Mouse (Mus musculus) kidney, adult 2 months (tissue): ENCODE data around the gene S100a7a. TPM values are rescaled to one million over a fixed set of nuclear protein-coding genes. Genes with fewer than 3 reads are reported as not detected.

Experiments used
- DNase-seq: peaks from one replicate; pipeline ENCODE4 v3.0.0; 2021
- H3K27ac ChIP-seq: fragments of 200-500 bp; 2 replicates; pipeline ENCODE4 v1.5.1; 2012; ENCODE audit warnings: low read depth, low read length, control low read depth, inconsistent platforms; ENCODE audit not compliant: insufficient read depth
- H3K27me3 ChIP-seq: fragments of 200-500 bp; replicated peaks from 2 replicates; pipeline ENCODE4 v1.6.1; 2012; ENCODE audit warnings: mild to moderate bottlenecking, moderate library complexity, low read length, inconsistent platforms; ENCODE audit not compliant: control insufficient read depth, insufficient read depth
- H3K36me3 ChIP-seq: fragments of 200-500 bp; 2 replicates; pipeline ENCODE4 v1.6.1; 2012; ENCODE audit warnings: mild to moderate bottlenecking, moderate library complexity, low read length, inconsistent platforms; ENCODE audit not compliant: control insufficient read depth, insufficient read depth
- H3K4me1 ChIP-seq: fragments of 200-500 bp; 2 replicates; pipeline ENCODE4 v1.6.1; 2011; ENCODE audit warnings: low read length; ENCODE audit not compliant: control insufficient read depth, insufficient read depth
- H3K4me3 ChIP-seq: fragments of 200-500 bp; 2 replicates; pipeline ENCODE4 v1.5.1; 2011; ENCODE audit warnings: mild to moderate bottlenecking, low read depth, low read length, control low read depth; ENCODE audit not compliant: insufficient read depth
- CTCF ChIP-seq: fragments of 200-500 bp; conservative IDR thresholded peaks from 2 replicates; pipeline ENCODE4 v1.5.1; 2011; ENCODE audit warnings: low read depth, mild to moderate bottlenecking, control low read depth, low read length, moderate library complexity, mixed read lengths; ENCODE audit not compliant: insufficient read depth, insufficient read length
- POLR2A ChIP-seq: fragments of 200-500 bp; IDR thresholded peaks from one replicate; pipeline ENCODE4 v1.6.1; 2011; ENCODE audit warnings: low read depth, low read length, control low read depth
- WGBS: fragments of 180-500 bp; shearing (Covaris S2); methylation state at CpG from one replicate; pipeline ENCODE4 v1.1.7; 2018; 5-methylcytosine and 5-hydroxymethylcytosine counted together
- polyA plus RNA-seq: library from polyadenylated mRNA; depleted of rRNA; stranded (reverse); fragments of >200 nt; gene quantifications from 2 replicates; pipeline ENCODE4 v1.2.3, GENCODE M21; 2012; rRNA removed

Gene S100a7a
- polyA plus RNA-seq, 1 experiment = 0.11 TPM

DNA sequence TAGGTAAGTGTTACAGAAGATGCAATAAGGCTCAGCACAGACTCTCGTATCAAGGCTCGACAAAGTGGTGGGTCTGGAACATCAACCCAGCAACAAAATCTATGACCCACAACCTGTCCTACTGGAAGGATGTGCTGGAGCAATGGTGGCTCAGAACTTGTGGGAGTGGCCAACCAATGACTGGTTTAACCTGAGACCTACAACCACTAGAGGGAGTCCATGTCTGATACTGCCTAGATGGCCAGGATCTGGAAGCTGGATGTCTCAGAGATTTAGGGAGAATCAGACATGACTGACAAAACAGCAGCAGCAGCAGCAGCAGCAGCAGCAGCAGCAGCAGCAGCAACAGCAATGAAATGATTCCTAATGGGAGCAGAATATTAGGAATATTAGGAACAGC is 10.4 kb downstream of the S100a7a start:
- 82% methylated on average over 2 of the region's 2 CpGs for WGBS
- H3K27ac ChIP-seq = no peak overlapping the region

DNA sequence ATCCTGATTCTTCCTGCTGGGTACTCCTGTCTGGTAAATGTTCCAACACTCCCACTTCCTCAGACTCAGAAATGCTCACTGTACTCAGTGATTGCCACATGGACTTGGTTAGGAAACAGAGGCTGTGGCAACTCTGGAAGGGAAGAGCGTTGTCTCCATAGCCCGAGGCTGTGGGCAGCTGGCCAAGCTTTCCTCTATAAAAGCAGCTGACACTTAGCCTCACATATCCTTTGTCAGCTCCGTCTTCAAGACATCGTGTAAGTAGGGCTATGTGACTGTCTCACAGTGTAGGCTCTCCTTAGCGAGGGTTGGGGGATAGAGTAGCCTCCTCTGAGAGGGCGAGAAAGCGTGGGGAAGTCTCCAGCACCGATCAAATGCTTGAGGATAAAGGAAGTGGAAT is 15.0 kb downstream of the S100a7a start, which contains the start of gene S100a8:
Gene S100a8, plus strand, starts transcription at position 133 of the 400 bp plus-strand sequence.
- 58% methylated on average over 8 of the region's 8 CpGs for WGBS
- no peak within 1 kb of the TSS for H3K4me3 ChIP-seq

More for the DNA sequence above, 10.4 kb downstream of the S100a7a start:
- TF ChIP-seq POLR2A = no peak
- TF ChIP-seq CTCF = peak; percentile 50
- Histone ChIP-seq H3K4me1 (no peaks in the 10 kb centered on the region), H3K36me3 (no peaks in the 10 kb centered on the region), H3K27me3 (no peaks in the 10 kb centered on the region), H3K4me3 (no peak overlapping the region)
- DNase-seq = peak; percentile 33

DNA sequence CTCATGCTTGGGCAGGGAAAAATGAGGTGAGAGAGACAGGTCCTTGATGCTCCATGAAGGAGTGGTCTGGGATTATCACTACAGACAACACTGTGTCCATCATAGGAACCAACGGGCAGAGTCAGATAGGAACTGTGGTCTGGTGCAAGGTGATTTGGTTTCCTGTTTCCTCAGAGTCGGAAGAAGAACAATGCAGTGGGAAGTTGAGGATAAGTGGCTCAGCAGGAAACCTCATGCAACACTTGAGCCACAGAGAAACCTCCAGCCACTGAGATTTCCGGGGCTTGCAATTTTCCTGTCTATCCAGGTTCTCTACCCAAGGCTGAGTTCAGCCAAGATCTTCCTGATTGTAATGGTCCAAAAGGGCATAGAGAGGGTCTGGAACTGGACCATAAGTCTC is 24.8 kb downstream of the S100a7a start:
- no peaks in the 10 kb centered on the region for H3K27me3 ChIP-seq
- no peak overlapping the region for H3K4me3 ChIP-seq
- H3K27ac ChIP-seq = no peak overlapping the region
- no peak for DNase-seq
- H3K4me1 ChIP-seq = no peaks in the 10 kb centered on the region
- no peaks in the 10 kb centered on the region for H3K36me3 ChIP-seq
- TF ChIP-seq CTCF (no peak), POLR2A (no peak)
- 66% methylated on average over 3 of the region's 3 CpGs for WGBS

More for the DNA sequence above, 15.0 kb downstream of the S100a7a start, which contains the start of gene S100a8:
- Histone ChIP-seq H3K36me3 (no peaks in the 10 kb centered on the region), H3K4me1 (no peaks in the 10 kb centered on the region), H3K27ac (no peak within 1 kb of the TSS), H3K27me3 (no peaks in the 10 kb centered on the region)
- TF ChIP-seq CTCF = no peak
- no peak for TF ChIP-seq POLR2A
- no peak for DNase-seq

GRCm38 (mm10) chr3:90683929-90684328 is 30.1 kb downstream of the S100a7a start:
- Histone ChIP-seq H3K27me3 (no peaks in the 10 kb centered on the region), H3K4me1 (no peaks in the 10 kb centered on the region), H3K27ac (no peak overlapping the region), H3K4me3 (no peak overlapping the region), H3K36me3 (no peaks in the 10 kb centered on the region)
- no peak for DNase-seq
- no peak for TF ChIP-seq POLR2A
- no peak for TF ChIP-seq CTCF
- WGBS = 78% methylated on average over 3 of the region's 3 CpGs

GRCm38 (mm10) chr3:90686835-90687234 is 33.0 kb downstream of the S100a7a start:
- Histone ChIP-seq H3K27me3 (no peaks in the 10 kb centered on the region), H3K36me3 (no peaks in the 10 kb centered on the region), H3K4me1 (no peaks in the 10 kb centered on the region), H3K27ac (no peak overlapping the region), H3K4me3 (no peak overlapping the region)
- WGBS = 71% methylated on average over 2 of the region's 2 CpGs
- no peak for DNase-seq
- no peak for TF ChIP-seq CTCF
- TF ChIP-seq POLR2A = no peak

GRCm38 (mm10) chr3:90693496-90693895 is 39.7 kb downstream of the S100a7a start:
- WGBS = 76% methylated on average over 2 of the region's 2 CpGs
- no peak overlapping the region for H3K4me3 ChIP-seq
- no peak overlapping the region for H3K27ac ChIP-seq
- no peaks in the 10 kb centered on the region for H3K27me3 ChIP-seq
- no peak for DNase-seq
- TF ChIP-seq CTCF (no peak), POLR2A (no peak)
- H3K4me1 ChIP-seq = no peaks in the 10 kb centered on the region
- no peaks in the 10 kb centered on the region for H3K36me3 ChIP-seq

- Histone ChIP-seq H3K27ac (no peak within 1 kb of the TSS), H3K4me1 (no peaks in the 10 kb centered on the region), H3K4me3 (no peak within 1 kb of the TSS), H3K36me3 (no peaks in the 10 kb centered on the region), H3K27me3 (no peaks in the 10 kb centered on the region)
- 62% methylated on average over 3 of the region's 3 CpGs for WGBS
- DNase-seq = no peak
- no peak for TF ChIP-seq POLR2A
These were observed 41.8 kb downstream of the S100a7a start, which contains the start of gene S100a9 for GRCm38 (mm10) chr3:90695613-90696012. TSS of gene S100a9 (minus strand) at chr3:90695721.

DNA sequence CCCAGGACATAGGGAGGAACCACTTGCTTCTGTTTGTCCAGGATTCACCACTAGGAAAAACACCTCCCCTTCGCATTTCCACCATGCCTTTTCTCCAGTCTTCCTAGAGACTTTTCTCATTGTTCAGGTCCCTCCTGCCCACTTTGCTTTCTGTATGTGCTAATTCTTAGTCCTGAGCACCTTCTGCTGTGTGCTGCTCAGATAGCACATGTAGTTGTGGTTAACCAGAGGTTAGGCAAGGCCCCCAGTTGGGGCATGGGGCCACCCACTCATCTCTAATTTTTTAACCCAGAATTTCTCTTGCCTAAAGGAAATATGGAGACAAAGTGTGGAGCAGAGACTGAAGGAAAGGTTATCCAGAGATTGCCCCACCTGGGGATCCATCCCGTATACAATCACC is 48.4 kb downstream of the S100a7a start:
- Histone ChIP-seq H3K36me3 (no peaks in the 10 kb centered on the region), H3K27me3 (no peaks in the 10 kb centered on the region), H3K4me3 (no peak overlapping the region), H3K4me1 (no peaks in the 10 kb centered on the region), H3K27ac (no peak overlapping the region)
- WGBS = 85% methylated on average over 2 of the region's 2 CpGs
- no peak for DNase-seq
- no peak for TF ChIP-seq POLR2A
- no peak for TF ChIP-seq CTCF

Other genes starting within 250 kb of the S100a7a start
- gene Ints3, start 220.4 kb upstream of the S100a7a start, polyA plus RNA-seq = 22.9 and 23.6 TPM in 2 replicates
- 51.4 and 55.4 TPM in 2 replicates for gene Npr1, start 188.2 kb upstream of the S100a7a start, polyA plus RNA-seq
- gene Ilf2, start 177.9 kb upstream of the S100a7a start, polyA plus RNA-seq = 19.4 and 22.8 TPM in 2 replicates
- 20.7 and 25.3 TPM in 2 replicates for gene Snapin, start 163.0 kb upstream of the S100a7a start, polyA plus RNA-seq
- gene Chtop, start 144.5 kb upstream of the S100a7a start, polyA plus RNA-seq = 26.6 and 36.6 TPM in 2 replicates
- gene S100a1, start 139.6 kb upstream of the S100a7a start, polyA plus RNA-seq = 625 and 771 TPM in 2 replicates
- gene S100a13, start 139.6 kb upstream of the S100a7a start, polyA plus RNA-seq = 64.7 and 65.4 TPM in 2 replicates
- gene S100a14, start 127.2 kb upstream of the S100a7a start, polyA plus RNA-seq = 0.45 and 0.61 TPM in 2 replicates
- gene S100a16, start 116.8 kb upstream of the S100a7a start, polyA plus RNA-seq = 124 and 140 TPM in 2 replicates
- gene S100a3, start 93.4 kb upstream of the S100a7a start, polyA plus RNA-seq = 0.23 and 0.34 TPM in 2 replicates
- gene S100a2, start 63.8 kb upstream of the S100a7a start, polyA plus RNA-seq = not detected in 2 replicates
- not detected in 2 replicates for gene Gm42674, start 52.1 kb upstream of the S100a7a start, polyA plus RNA-seq
- 10.3 and 16.9 TPM in 2 replicates for gene S100a4, start 50.2 kb upstream of the S100a7a start, polyA plus RNA-seq
- not detected in 2 replicates for gene S100a5, start 45.5 kb upstream of the S100a7a start, polyA plus RNA-seq
- gene S100a6, start 41.1 kb upstream of the S100a7a start, polyA plus RNA-seq = 95.8 and 129 TPM in 2 replicates
- gene S100a8, start 15.0 kb downstream of the S100a7a start, polyA plus RNA-seq = 0.26 and 1.2 TPM in 2 replicates
- gene S100a9, start 41.7 kb downstream of the S100a7a start, polyA plus RNA-seq = 0.39 and 1.4 TPM in 2 replicates
- gene Pglyrp4, start 72.9 kb downstream of the S100a7a start, polyA plus RNA-seq = not detected in 2 replicates
- not detected in 2 replicates for gene Gm5849, start 123.9 kb downstream of the S100a7a start, polyA plus RNA-seq